Mouse (Mus musculus): Measurements from ENCODE around the gene Mrpl4. TPM values are rescaled to one million over a fixed set of nuclear protein-coding genes. Genes with fewer than 3 reads are reported as not detected.
A peak's percentile ranks its signal among the peaks of the same experiment; 100 is the strongest.
"Not testable (repeated sequence)": the region's sequence is repeated elsewhere in the genome, so short reads cannot be mapped to it uniquely, and the experiment has no call there.

Mrpl4 gene
- polyA plus RNA-seq, 1 experiment from 2014 or later: 151 TPM

DNA sequence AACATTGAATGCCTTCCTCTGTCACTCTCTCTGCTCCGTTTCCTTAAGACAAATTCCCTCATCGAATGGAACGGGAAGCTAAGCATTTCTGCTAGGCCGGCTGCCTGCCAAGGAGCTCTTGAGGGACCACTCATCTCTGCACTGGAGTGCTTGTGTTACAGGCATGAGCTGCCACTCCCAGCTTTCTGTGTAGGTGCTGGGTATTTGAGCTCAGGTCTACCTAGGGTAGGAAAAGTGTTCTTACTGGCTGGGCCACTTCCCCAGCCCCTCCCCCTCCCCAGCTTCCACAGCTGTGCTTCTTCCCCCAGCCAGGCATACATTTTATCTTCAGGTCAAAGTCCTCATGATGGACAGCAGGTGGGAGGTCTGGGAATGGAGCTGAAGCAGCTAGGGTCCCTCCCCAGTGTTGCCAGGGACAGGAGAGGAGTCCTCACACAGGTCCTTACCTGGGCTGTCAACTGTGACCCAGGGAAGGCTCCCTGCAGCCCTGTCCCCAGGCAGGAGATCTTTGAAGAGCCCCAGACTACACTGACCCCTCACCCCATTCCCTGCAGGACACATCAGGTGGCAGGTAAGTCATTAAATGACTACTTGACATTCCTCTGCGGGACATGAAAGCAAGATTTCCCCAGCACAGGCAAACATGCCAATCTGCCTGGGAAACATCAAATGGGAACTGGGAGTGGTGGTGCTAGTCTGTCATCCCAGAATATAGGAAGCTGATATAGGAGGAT is 9.2 kb upstream of the Mrpl4 start:
- 31% methylated on average over 5 of the region's 5 CpGs for WGBS
- Histone ChIP-seq H3K4me1 (replicated peaks; ENCODE audit: control insufficient read depth, insufficient read depth, low read length) (peaks cover 8% of the 10 kb centered on the region), H3K4me3 (ENCODE audit: low read depth, low read length) (no peak overlapping the region), H3K27me3 (replicated peaks; ENCODE audit: control insufficient read depth, insufficient read depth, low read length) (no peaks in the 10 kb centered on the region), H3K27ac (ENCODE audit: low read depth) (0 out of 2 replicates have a peak overlapping the region, but pooled peaks have one; percentile 16), H3K36me3 (ENCODE audit: control insufficient read depth, insufficient read depth, low read length) (no peaks in the 10 kb centered on the region), H3K9me3 (ENCODE audit: control insufficient read depth, low read length) (no peaks in the 10 kb centered on the region), H3K4me2 (ENCODE audit: low read length) (no peak overlapping the region), H3K9ac (ENCODE audit: low read length) (0 out of 2 replicates have a peak overlapping the region, but pooled peaks have one; percentile 10)
- DNase-seq (ENCODE audit: low spot score) (no peak), ATAC-seq (replicated peaks; ENCODE audit: low FRiP score, low TSS enrichment, low read depth) (peak; percentile 78)

DNA sequence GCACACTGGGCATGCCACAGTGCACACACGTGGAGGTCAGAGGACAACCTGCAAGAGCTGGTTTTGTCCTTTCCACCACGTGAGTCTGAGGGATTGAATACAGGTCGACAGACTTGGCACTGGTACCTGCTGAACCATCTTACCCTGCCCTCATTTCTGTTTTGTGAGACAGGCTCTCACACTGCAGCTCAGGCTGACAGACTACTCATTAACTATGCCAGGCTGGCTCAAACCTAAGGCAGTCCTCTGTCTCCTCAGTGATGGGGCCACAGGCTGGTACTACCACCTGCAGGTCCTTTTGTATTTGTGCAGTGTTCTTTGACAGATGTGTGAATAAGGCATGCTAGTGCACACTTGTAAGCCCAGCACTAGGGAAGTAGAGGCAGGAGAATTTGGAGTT is 7.5 kb upstream of the Mrpl4 start:
- Histone ChIP-seq H3K27ac (ENCODE audit: low read depth) (no peak overlapping the region), H3K9me3 (ENCODE audit: control insufficient read depth, low read length) (no peaks in the 10 kb centered on the region), H3K4me1 (replicated peaks; ENCODE audit: control insufficient read depth, insufficient read depth, low read length) (peaks cover 8% of the 10 kb centered on the region), H3K4me2 (ENCODE audit: low read length) (no peak overlapping the region), H3K36me3 (ENCODE audit: control insufficient read depth, insufficient read depth, low read length) (no peaks in the 10 kb centered on the region), H3K4me3 (ENCODE audit: low read depth, low read length) (no peak overlapping the region), H3K9ac (ENCODE audit: low read length) (no peak overlapping the region), H3K27me3 (replicated peaks; ENCODE audit: control insufficient read depth, insufficient read depth, low read length) (no peaks in the 10 kb centered on the region)
- DNase-seq (ENCODE audit: low spot score): no peak
- WGBS: 79% methylated on average over 3 of the region's 3 CpGs
- no peak for ATAC-seq (replicated peaks; ENCODE audit: low FRiP score, low TSS enrichment, low read depth)

DNA sequence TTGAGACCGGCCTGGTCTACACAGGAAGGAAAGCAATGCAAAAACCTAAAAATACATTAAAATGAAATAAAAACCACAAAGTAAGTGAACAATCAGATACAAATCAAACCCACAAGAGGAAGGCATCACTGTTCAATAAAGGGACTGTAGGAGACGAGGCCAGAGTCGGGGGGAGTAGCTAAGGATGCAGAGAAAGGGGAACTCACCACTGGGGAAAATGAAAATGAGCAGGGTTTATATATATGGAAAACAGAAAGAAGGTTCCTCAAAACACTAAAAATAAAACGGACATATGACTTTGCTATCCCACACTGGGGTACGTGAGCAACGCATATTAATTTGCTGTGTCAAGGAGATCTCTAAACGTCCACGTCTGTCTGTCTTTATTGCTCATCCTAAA is 5.5 kb upstream of the Mrpl4 start:
- no peak overlapping the region for H3K9ac ChIP-seq (ENCODE audit: low read length)
- no peak overlapping the region for H3K4me3 ChIP-seq (ENCODE audit: low read depth, low read length)
- DNase-seq (ENCODE audit: low spot score) (no peak), ATAC-seq (replicated peaks; ENCODE audit: low FRiP score, low TSS enrichment, low read depth) (no peak)
- 87% methylated on average over 8 of the region's 8 CpGs for WGBS
- no peaks in the 10 kb centered on the region for H3K27me3 ChIP-seq (replicated peaks; ENCODE audit: control insufficient read depth, insufficient read depth, low read length)
- H3K9me3 ChIP-seq (ENCODE audit: control insufficient read depth, low read length): no peaks in the 10 kb centered on the region
- no peak overlapping the region for H3K4me2 ChIP-seq (ENCODE audit: low read length)
- no peaks in the 10 kb centered on the region; the same call in 1 of the 2 replicates for H3K4me1 ChIP-seq (replicated peaks; ENCODE audit: control insufficient read depth, insufficient read depth, low read length)
- H3K36me3 ChIP-seq (ENCODE audit: control insufficient read depth, insufficient read depth, low read length): no peaks in the 10 kb centered on the region
- H3K27ac ChIP-seq (ENCODE audit: low read depth): no peak overlapping the region

DNA sequence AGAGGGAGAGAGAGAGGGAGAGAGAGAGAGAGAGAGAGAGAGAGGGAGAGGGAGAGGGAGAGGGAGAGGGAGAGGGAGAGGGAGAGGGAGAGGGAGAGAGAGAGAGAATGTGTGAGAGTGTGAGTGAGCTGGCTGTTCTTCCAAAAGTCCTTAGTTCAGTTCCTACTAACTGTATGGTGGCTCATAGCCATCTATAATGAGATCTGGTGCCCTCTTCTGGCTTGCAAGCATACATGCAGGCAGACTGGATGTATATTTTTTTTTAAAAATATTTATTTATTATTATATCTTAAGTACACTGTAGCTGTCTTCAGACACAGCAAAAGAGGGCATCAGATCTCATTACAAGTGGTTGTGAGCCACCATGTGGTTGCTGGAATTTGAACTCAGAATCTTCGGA is 4.2 kb upstream of the Mrpl4 start:
- DNase-seq (ENCODE audit: low spot score); H3K9me3 ChIP-seq (ENCODE audit: control insufficient read depth, low read length); H3K9ac ChIP-seq (ENCODE audit: low read length); H3K36me3 ChIP-seq (ENCODE audit: control insufficient read depth, insufficient read depth, low read length); H3K27me3 ChIP-seq (replicated peaks; ENCODE audit: control insufficient read depth, insufficient read depth, low read length); H3K4me1 ChIP-seq (replicated peaks; ENCODE audit: control insufficient read depth, insufficient read depth, low read length); H3K4me3 ChIP-seq (ENCODE audit: low read depth, low read length); H3K27ac ChIP-seq (ENCODE audit: low read depth); H3K4me2 ChIP-seq (ENCODE audit: low read length); ATAC-seq (replicated peaks; ENCODE audit: low FRiP score, low TSS enrichment, low read depth): not testable (repeated sequence)
- 74% methylated on average over 1 of the region's 1 CpGs for WGBS

DNA sequence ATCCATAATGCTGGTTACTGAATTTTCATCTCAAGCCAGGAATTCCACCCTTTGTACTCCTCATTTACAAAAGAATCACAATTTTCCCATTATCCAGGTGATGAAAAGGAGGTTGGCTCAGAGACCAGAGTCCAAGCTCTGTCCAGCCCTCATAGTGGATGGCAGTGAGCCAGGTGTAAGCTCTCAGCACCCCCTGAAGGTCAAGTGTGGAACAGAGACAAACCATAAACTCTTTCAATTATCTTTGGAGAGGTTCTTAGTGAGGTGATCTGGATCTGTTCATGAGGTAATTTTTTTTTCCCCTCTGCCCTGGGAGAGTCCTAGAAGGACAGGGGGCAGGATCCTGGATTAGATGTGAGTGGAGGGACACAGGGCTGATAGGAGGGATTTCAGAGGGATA is 1.7 kb upstream of the Mrpl4 start:
- ATAC-seq (replicated peaks; ENCODE audit: low FRiP score, low TSS enrichment, low read depth) (no peak), DNase-seq (ENCODE audit: low spot score) (no peak)
- H3K4me1 ChIP-seq (replicated peaks; ENCODE audit: control insufficient read depth, insufficient read depth, low read length): peaks cover 5% of the 10 kb centered on the region
- H3K9ac ChIP-seq (ENCODE audit: low read length): no peak overlapping the region
- peaks cover 15% of the 10 kb centered on the region; the same call in 1 of the 2 replicates for H3K36me3 ChIP-seq (ENCODE audit: control insufficient read depth, insufficient read depth, low read length)
- H3K27me3 ChIP-seq (replicated peaks; ENCODE audit: control insufficient read depth, insufficient read depth, low read length): no peaks in the 10 kb centered on the region
- no peak overlapping the region for H3K27ac ChIP-seq (ENCODE audit: low read depth)
- H3K9me3 ChIP-seq (ENCODE audit: control insufficient read depth, low read length): no peaks in the 10 kb centered on the region
- no peak overlapping the region for H3K4me2 ChIP-seq (ENCODE audit: low read length)
- no peak overlapping the region for H3K4me3 ChIP-seq (ENCODE audit: low read depth, low read length)

DNA sequence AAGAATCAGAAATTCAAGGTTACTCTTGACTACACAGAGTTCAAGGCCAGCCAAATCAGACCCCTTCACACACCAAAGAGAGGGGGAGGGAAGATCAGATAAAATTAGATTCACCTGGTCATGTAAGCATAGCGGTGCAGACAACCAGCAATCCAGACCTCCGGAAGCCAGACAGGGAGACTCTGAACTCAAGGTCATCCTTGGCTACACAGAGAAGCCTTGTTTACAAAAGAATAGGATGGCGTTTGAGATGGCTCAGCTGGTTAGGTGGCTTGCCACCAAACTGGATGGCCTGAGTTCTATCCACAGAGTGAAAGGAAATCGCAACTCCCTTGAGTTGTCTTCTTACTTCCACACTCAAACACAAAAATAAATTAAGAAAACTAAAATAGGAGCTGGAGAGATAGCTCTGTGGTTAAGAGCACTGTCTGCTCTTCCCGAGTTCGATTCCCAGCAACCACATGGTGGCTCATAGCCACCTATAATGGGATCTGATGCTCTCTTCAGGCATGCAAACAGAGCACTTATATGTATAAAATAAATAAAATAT is 812 bp upstream of the Mrpl4 start:
- Histone ChIP-seq H3K4me3 (ENCODE audit: low read depth, low read length) (no peak overlapping the region), H3K36me3 (ENCODE audit: control insufficient read depth, insufficient read depth, low read length) (peaks cover 23% of the 10 kb centered on the region), H3K27me3 (replicated peaks; ENCODE audit: control insufficient read depth, insufficient read depth, low read length) (no peaks in the 10 kb centered on the region), H3K4me1 (replicated peaks; ENCODE audit: control insufficient read depth, insufficient read depth, low read length) (peaks cover 5% of the 10 kb centered on the region), H3K4me2 (ENCODE audit: low read length) (peak overlapping the region; percentile 84; the same call in 1 of the 2 replicates), H3K27ac (ENCODE audit: low read depth) (no peak overlapping the region), H3K9me3 (ENCODE audit: control insufficient read depth, low read length) (no peaks in the 10 kb centered on the region), H3K9ac (ENCODE audit: low read length) (no peak overlapping the region)
- DNase-seq (ENCODE audit: low spot score) (no peak), ATAC-seq (replicated peaks; ENCODE audit: low FRiP score, low TSS enrichment, low read depth) (no peak)
- WGBS: 53% methylated on average over 6 of the region's 6 CpGs

DNA sequence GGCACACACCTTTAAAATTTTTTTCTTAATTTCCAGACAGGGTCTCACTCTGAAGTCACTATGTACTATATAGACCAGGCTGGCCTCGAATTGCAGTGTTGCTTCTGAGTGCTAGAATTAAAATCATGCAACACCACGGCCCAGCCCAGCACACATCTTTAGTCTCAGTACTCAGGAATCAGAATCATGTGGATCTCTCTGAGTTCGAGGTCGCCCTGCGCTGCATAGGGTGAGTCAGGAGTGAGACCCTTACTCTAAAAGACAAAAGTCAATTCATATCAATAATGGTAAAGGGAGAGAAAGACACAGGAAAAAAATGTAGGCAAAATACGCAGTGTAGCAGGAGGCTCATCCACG is 290 bp upstream of the Mrpl4 start:
- WGBS: 14% methylated on average over 7 of the region's 7 CpGs
- DNase-seq (ENCODE audit: low spot score) (no peak), ATAC-seq (replicated peaks; ENCODE audit: low FRiP score, low TSS enrichment, low read depth) (peak; percentile 41)
- H3K9me3 ChIP-seq (ENCODE audit: control insufficient read depth, low read length): no peaks in the 10 kb centered on the region
- H3K9ac ChIP-seq (ENCODE audit: low read length): peak overlapping the region; percentile 78
- peak overlapping the region; percentile 84 for H3K4me2 ChIP-seq (ENCODE audit: low read length)
- peaks cover 5% of the 10 kb centered on the region for H3K4me1 ChIP-seq (replicated peaks; ENCODE audit: control insufficient read depth, insufficient read depth, low read length)
- peak overlapping the region; percentile 52 for H3K27ac ChIP-seq (ENCODE audit: low read depth)
- peaks cover 28% of the 10 kb centered on the region for H3K36me3 ChIP-seq (ENCODE audit: control insufficient read depth, insufficient read depth, low read length)
- H3K27me3 ChIP-seq (replicated peaks; ENCODE audit: control insufficient read depth, insufficient read depth, low read length): no peaks in the 10 kb centered on the region
- H3K4me3 ChIP-seq (ENCODE audit: low read depth, low read length): peak overlapping the region; percentile 90

DNA sequence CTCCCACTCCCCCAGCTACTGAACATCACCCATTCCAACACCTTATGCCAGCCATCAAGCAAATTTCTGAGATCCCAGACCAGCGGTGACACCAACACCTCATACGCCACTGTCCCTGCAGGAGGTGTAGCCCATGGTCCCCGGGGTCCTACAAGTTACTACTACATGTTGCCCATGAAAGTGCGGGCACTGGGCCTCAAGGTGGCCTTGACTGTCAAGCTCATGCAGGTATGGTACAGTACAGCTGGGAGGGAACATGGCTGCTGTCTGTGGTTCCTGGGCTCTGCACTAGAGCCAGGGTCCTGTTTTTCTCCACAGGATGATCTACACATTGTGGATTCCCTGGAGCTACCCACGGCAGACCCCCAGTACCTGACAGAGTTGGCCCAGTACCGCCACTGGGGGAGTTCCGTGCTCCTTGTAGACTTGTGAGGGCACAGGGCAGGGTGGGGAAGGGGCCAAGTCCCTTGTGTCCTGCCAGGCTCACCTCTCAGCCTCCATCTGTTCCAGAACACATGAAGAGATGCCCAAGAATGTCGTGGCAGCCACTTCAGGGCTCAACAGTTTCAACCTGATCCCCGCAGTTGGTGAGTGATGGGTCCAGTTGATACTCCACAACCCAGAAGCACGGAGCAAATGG is 4.9 kb downstream of the Mrpl4 start:
- Histone ChIP-seq H3K27me3 (replicated peaks; ENCODE audit: control insufficient read depth, insufficient read depth, low read length) (no peaks in the 10 kb centered on the region), H3K4me1 (replicated peaks; ENCODE audit: control insufficient read depth, insufficient read depth, low read length) (peaks cover 5% of the 10 kb centered on the region)
- 92% methylated on average over 10 of the region's 10 CpGs for WGBS

More for the DNA sequence above, 4.9 kb downstream of the Mrpl4 start:
- no peak for ATAC-seq (replicated peaks; ENCODE audit: low FRiP score, low TSS enrichment, low read depth)
- H3K9me3 ChIP-seq (ENCODE audit: control insufficient read depth, low read length): no peaks in the 10 kb centered on the region
- peaks cover 47% of the 10 kb centered on the region for H3K36me3 ChIP-seq (ENCODE audit: control insufficient read depth, insufficient read depth, low read length)
- H3K27ac ChIP-seq (ENCODE audit: low read depth): no peak overlapping the region
- no peak overlapping the region for H3K9ac ChIP-seq (ENCODE audit: low read length)
- DNase-seq (ENCODE audit: low spot score): no peak
- H3K4me3 ChIP-seq (ENCODE audit: low read depth, low read length): no peak overlapping the region
- H3K4me2 ChIP-seq (ENCODE audit: low read length): no peak overlapping the region
